Mouse (Mus musculus) cerebellum, postnatal 4 days (tissue): ENCODE measurements around the gene Tmprss6.

Experiments
- DNase-seq, 2 experiments: peaks; one replicate each; pipeline ENCODE4 v3.0.0; 2022; ENCODE audit warnings: low spot score in 2 of 2, mixed read lengths in 1 of 2

Tmprss6 gene

DNA sequence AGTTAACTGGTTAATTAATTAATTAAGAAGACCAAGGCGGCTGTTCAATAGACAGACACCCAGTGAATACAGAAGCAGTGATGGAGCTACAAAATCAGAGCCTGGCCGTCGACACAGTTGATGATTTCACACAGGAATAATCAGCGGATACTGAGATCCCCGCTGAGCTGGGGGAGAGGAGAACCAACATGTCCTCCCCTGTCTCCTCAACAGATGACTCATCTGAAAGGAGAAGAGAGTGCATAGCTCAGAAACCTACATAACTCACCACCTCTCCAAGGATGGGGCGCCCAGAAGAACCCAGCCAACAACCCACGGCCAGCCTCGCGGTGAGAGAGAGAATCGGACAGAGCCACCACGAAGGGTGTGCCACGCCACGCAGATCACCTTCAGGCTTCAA is 48.0 kb downstream of the Tmprss6 start:
- no peak for DNase-seq

DNA sequence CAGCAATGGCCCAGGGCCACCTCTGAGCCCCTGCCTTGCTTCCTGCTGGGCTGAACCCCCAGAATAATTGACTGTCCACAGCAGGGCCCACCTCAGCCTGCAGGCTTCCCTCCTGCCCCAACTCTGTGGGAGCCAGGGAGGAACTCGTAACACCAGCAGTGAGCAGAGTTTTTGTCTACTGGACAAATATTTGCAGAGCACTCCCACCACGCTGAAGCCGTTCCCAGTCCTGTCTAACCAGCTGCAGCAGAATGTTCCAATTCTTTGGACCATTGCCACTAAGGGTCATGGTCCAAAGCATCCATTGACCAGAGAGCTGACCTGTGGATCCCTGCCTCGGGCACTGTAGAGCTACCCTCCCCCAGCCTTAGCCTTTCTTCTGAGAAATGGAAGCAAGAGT is 51.5 kb downstream of the Tmprss6 start:
- no peak for DNase-seq

DNA sequence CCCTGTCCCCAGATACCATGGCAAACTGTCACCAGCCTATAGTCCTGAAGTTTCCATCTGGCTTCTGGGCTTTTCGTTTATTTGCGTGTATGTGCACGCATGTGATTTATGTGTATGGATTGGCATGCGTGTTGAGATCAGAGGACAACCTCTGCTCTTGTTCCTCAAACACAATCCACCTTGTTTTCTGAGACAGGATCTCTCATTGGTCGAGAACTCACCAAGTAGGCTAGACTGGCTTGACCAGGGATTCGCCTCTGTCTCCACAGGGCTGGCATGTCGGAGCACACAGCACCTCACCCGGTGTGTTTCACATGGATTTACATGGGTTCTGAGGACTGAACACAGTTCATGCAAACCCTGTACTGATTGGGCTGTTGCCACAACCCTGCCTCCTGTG is 54.3 kb downstream of the Tmprss6 start:
- DNase-seq, result no peak

DNA sequence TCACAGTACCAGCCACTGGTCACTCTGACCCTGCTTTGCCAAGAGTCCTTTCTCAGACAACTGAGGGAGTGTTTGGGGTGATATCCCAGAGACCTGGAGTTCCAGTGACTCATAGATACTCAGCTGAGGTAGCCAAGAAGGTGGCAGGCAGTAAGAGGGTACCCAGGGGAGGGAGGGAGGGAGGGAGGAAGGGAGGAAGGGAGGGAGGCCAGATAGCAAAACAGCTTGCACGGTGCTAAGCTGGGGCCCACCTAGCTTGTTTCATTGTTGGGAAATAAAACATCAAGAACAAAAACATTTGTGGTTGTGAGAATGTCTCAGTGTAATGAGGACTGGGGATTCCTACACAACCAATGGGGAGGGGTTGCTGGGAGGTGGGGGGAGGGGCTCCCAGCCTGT is 54.7 kb downstream of the Tmprss6 start:
- no peak for DNase-seq

- no peak for DNase-seq
Observed at GRCm38 (mm10) chr15:78413083-78413718, 55.2 kb downstream of the Tmprss6 start.

DNA sequence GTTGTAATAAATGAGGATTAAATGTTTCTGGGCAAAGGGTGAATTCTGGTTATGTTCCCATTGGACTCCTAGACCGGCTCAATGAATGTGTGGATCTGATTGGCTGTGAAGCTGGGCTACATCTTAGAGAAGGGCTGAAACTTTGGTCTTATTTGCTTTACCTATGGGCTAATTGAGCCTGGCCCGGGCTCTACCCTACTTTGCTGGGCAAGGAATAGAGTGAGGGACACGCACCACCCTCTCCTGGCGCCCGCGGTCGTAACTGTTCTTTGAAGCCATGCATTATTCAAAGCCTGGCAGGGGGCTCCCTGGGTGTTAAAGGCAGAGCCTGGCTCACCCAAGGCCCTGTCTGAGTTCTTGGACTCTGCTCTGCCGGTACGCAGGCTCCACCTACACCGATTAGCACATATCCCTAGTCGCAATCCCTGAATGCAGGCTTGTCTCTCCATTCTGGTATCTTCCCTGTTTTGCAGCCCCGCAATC is 58.8 kb downstream of the Tmprss6 start:
- no peak for DNase-seq

DNA sequence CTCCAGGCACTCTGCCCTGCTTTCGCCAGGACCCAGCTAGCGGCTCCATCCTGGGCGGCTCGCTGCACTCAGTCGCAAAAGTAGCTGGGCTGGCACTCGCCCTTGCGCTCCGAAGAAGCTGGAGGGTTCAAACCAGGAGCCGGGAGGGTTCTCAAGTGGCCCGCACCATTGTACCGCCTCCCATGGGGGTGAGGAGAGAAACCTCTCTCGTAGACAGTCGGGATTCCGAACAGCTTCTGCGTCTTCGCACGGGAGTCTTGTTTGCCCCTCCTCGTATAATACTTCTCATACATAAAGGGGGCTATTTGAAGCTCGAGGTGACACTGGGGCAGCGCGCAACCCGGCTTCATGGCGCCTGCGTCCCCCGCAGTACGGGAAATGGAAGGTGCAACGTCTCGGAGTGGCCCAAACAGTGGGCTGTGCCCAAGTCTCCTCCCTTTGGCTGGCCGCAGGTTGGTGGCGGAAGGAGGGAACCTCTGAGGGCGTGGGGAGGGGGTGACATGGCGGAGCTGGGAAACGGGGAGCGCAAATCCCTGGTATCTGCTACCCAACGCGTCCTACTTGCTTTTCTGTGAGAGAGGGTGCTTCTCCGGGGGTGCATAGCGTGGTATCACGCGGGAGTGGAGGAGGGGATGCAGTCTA is 62.0 kb downstream of the Tmprss6 start, which contains the start of gene Mpst:
Gene Mpst, plus strand, starts transcription at position 124 of the 642 bp plus-strand sequence.
- DNase-seq, result peak; percentile 72 to 83

- DNase-seq, result peak; percentile 61 to 84
Observed at GRCm38 (mm10) chr15:78405517-78406211, 62.8 kb downstream of the Tmprss6 start, which contains the start of gene Tst. Tst (minus strand) TSS chr15:78405907.

GRCm38 (mm10) chr15:78405098-78405497 is 63.3 kb downstream of the Tmprss6 start:
- no peak for DNase-seq

DNA sequence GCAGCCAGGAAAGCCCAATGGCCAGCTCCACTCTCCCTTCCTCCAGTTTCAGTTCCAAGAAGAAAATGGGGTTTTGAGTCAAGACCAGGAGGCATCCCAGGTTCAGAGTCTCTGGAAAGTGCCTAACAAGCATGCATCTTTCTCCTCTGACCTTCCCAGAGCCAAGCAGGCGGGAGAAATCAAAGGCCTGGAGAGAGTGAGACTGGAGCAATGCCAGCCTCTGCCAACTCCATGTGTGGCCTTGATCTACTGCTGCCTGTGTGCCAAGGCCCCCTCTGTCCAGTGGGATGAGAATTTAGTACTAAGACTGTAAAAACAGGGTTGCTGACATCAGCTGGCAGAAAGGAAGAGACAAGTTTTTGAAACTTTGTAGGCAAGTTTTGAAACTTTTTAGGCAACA is 64.5 kb downstream of the Tmprss6 start:
- DNase-seq, result peak in 1 of 2 experiments; percentile 79

DNA sequence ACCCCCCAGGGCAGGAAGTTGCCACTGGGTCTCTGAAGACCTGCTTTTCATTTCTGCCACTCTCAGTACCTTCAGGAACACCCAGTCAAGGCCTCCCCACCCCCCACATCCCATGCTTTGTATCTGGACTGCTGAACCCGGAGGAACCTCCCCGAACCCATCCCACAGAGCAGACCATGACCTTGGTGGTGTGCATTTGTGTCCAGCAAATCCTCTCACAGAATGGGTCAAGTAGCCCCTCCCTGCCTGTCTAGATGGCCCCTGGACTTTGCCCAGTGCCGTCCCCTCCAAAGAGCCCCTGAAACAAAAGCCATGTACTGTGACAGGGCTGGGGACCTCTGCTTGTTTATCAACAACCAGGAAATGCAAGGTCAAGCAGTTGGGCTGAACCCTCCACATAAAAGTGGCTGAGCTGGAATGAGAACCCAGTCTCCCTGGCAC is 65.1 kb downstream of the Tmprss6 start:
- no peak for DNase-seq

DNA sequence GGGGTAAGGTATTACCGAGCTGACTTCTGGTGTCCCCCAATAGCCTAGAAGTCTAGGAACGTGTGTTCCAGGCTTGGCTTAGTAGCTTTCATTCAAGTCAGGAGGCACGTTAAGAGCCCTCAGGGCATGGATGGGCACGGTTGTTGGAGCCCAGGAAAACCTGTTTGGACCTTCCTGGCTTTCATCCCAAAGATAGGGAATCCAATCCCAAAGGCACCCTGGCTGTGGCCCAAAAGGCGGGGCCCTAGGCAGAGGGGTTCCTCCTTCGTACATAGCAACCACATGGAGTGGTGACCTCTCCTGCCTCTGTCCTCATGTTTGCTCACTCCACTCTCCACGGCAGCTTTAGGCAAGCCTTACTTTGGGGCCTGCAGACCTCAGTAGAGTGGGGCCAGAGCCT is 66.0 kb downstream of the Tmprss6 start:
- DNase-seq, result peak in 1 of 2 experiments; percentile 34

DNA sequence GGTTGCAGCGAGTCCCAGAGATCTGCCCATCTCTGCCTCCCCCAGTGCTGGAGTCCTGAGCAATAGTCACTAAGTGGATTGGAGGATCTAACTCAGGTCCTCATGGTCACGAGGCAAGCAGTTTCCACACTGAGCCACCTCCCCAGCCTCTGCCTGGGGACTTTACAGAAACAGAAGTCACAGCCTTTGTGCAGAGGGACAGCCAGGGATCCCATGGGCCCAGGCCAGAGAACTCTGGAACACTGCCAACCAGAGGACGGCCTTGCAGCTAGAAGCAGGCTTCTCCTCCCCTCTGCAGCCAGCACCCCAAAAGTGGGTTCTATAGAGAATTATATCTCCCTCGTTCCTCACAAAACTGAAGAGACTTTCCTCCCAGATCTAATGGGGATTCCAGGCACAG is 66.5 kb downstream of the Tmprss6 start:
- peak in 1 of 2 experiments; percentile 76 for DNase-seq

DNA sequence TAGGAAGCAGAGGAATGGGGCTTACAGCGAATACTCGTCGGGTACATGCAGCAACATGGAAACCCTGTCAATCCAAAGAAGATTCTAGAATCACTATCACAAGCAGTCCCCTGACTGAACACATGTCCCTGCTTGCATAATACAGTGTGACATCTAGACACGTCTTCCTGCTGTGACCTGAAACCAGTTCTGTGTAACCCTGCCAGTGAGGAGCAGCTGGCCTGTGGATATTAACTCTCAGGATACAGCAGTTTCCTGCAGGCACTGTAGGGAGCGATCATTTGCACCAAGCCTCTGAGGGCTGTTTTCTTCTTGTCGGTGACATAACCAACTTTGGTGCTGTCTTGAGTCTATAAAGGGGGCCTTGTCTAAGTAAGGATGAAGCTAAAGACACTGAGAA is 67.1 kb downstream of the Tmprss6 start:
- peak in 1 of 2 experiments; percentile 46 for DNase-seq

DNA sequence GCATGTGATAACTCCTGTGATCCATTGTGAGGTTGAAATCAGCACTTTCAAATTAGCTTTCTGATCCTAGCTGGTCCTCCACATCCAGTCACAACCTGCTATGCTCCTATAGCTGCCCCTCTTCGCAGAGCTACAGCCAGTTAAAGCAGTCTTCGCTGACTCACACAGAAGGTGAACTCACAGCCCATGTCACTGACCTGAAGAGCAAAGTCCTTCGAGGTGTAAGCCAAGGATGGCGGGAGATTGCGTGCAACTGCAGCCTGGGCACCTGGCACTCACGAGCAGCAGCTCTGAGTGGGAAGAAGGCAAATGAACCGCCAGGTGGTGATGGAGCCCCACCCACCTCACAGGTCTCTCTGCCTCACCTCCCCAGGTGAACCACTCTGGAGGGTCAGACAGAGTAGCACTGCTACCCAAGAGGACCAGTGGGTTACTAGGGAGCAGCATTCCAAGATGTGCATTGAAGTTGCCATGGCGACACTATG is 72.9 kb downstream of the Tmprss6 start, which contains the start of gene Tex33:
Gene Tex33, minus strand, starts transcription at position 435 of the 485 bp plus-strand sequence.
- no peak for DNase-seq

- DNase-seq, result no peak
Observed at GRCm38 (mm10) chr15:78390855-78391254, 77.6 kb downstream of the Tmprss6 start.
